Mouse (Mus musculus) lung, postnatal 0 days (tissue): ENCODE data around the gene Ncoa3.

Experiments used
- CTCF ChIP-seq: IDR thresholded peaks from 2 replicates; pipeline ENCODE4 v1.5.1; 2016; ENCODE audit warnings: antibody characterized with exemption, mild to moderate bottlenecking
- EP300 ChIP-seq: IDR thresholded peaks from 2 replicates; pipeline ENCODE4 v1.6.1; 2016; ENCODE audit warnings: antibody characterized with exemption, mild to moderate bottlenecking, control low read depth

DNA sequence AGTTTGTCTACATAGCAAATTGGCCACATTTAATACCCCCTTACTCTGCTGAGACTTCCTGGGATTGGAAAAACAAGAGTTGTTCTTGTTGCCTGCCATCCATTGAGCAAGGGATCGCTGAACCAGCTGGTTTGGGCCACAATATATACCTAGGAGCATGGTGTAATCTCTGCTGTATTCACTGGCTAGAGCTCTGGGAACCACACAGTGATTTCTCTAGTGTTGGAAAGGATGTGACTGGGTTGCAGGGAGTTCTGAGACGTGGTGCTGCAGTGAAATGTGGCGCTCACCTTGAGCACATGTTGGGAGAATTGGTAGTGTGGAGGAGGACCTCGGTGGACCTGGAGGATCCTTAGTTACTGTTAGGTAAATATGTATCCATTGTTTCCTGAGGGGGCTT is 6.5 kb downstream of the Ncoa3 start:
- TF ChIP-seq CTCF (peak; percentile 33; the same call in 1 of the 2 replicates), EP300 (no peak)
